Mouse (Mus musculus): ENCODE measurements around the gene Pwwp2b. TPM values are rescaled to one million over a fixed set of nuclear protein-coding genes. Genes with fewer than 3 reads are reported as not detected.

The Pwwp2b gene
- polyA plus RNA-seq, 1 experiment from 2014 or later: 10.0 TPM

DNA sequence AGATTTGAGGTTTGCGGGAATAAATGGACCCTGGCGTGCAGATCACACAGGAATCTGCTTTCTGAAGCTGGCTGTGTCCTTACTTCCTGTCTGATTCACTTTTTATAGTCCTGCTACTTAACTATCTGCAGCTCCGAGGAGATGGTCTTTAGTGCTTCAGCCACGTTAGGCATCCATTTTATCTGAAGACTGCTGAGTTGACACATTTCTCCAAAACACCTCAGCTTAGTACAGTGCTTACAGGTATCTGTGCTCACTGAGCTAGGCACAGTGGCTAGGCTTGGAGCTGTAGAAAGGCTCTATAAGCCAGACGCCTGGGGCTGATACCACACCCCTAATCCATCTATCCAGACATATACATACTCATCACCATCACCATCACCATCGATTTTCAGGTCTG lies 17.4 kb downstream of the Pwwp2b start:
- Histone ChIP-seq H3K36me3 (peaks cover 12% of the 10 kb centered on the region; the same call in 1 of the 2 replicates), H3K9me3 (0 out of 2 replicates have a peak, but pooled peaks cover 4% of the 10 kb centered on the region), H3K9ac (replicated peaks) (no peak overlapping the region), H3K4me1 (replicated peaks) (peaks cover 6% of the 10 kb centered on the region; the same call in 1 of the 2 replicates), H3K27ac (no peak overlapping the region), H3K27me3 (no peaks in the 10 kb centered on the region), H3K4me3 (replicated peaks) (no peak overlapping the region), H3K4me2 (no peak overlapping the region)
- ATAC-seq (ENCODE audit: insufficient number of reproducible peaks, insufficient read depth, low FRiP score, low TSS enrichment, low read depth): no peak
- WGBS: 66% methylated on average over 6 of the region's 6 CpGs

GRCm38 (mm10) chr7:139266431-139266830 lies 18.1 kb downstream of the Pwwp2b start:
- H3K4me1 ChIP-seq (replicated peaks): peaks cover 6% of the 10 kb centered on the region; the same call in 1 of the 2 replicates
- H3K27ac ChIP-seq: no peak overlapping the region
- no peaks in the 10 kb centered on the region for H3K27me3 ChIP-seq
- H3K9me3 ChIP-seq: 0 out of 2 replicates have a peak, but pooled peaks cover 1% of the 10 kb centered on the region
- no peak overlapping the region for H3K4me2 ChIP-seq
- no peak overlapping the region for H3K4me3 ChIP-seq (replicated peaks)
- H3K36me3 ChIP-seq: peaks cover 9% of the 10 kb centered on the region; the same call in 1 of the 2 replicates
- no peak for ATAC-seq (ENCODE audit: insufficient number of reproducible peaks, insufficient read depth, low FRiP score, low TSS enrichment, low read depth)
- no peak overlapping the region for H3K9ac ChIP-seq (replicated peaks)
- 81% methylated on average over 6 of the region's 6 CpGs for WGBS

DNA sequence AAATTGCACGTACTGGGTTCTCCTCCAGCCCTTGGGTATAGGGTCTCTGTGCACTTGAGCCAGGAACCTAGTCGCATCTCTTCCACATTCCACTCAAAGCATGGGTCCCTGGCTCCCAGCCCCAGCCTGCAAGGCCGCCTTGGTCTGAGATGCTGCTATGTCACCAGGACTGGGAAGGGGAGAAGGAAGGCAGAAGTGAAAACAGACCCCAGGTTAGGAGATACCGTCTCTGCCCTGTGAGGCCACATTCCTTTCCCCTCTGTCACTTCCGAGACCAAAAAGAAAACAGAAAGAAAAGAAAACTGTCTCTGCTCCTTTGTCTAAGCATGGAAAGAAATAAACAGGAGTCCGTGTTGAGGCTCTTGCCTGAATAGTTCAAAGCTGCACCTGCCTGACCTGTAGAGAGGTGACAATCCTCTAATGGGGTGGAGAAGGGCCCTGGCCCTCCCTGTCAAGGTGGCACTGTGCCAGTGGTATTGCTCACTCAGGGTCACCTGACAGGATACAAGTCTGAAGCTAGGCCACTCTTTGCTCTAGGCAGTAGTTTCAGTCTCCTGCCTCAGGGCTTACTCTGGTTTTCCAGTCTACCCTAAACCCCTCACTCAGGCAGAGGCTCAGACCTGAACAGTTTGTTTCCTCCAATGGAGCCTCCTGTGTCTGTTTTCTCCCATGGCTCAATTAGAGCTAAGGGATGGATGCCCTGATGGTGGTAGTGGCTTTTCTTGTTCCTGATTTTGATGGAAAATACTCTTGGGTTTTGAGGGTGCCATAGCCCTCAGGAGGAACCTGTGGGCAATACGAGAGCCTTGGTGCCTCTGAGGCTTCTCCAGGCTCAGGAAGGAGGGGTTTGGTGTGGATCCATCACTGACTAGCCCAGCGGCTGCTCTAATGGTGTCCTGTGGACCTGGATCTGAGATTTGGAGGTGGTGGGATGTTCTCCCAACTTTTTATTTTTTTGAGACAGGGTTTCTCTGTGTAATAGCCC lies 18.9 kb downstream of the Pwwp2b start:
- Histone ChIP-seq H3K4me1 (replicated peaks) (peaks cover 9% of the 10 kb centered on the region), H3K9me3 (no peaks in the 10 kb centered on the region), H3K36me3 (peaks cover 9% of the 10 kb centered on the region; the same call in 1 of the 2 replicates), H3K4me2 (no peak overlapping the region), H3K4me3 (replicated peaks) (no peak overlapping the region), H3K27ac (no peak overlapping the region), H3K27me3 (no peaks in the 10 kb centered on the region), H3K9ac (replicated peaks) (no peak overlapping the region)
- no peak for ATAC-seq (ENCODE audit: insufficient number of reproducible peaks, insufficient read depth, low FRiP score, low TSS enrichment, low read depth)
- 76% methylated on average over 8 of the region's 8 CpGs for WGBS

- H3K4me3 ChIP-seq (replicated peaks): no peak overlapping the region
- WGBS: 73% methylated on average over 1 of the region's 1 CpGs
- H3K9ac ChIP-seq (replicated peaks): no peak overlapping the region
- H3K4me2 ChIP-seq: no peak overlapping the region
- H3K4me1 ChIP-seq (replicated peaks): peaks cover 18% of the 10 kb centered on the region
- peaks cover 9% of the 10 kb centered on the region; the same call in 1 of the 2 replicates for H3K36me3 ChIP-seq
- H3K9me3 ChIP-seq: no peaks in the 10 kb centered on the region
- ATAC-seq (ENCODE audit: insufficient number of reproducible peaks, insufficient read depth, low FRiP score, low TSS enrichment, low read depth): no peak
- H3K27me3 ChIP-seq: no peaks in the 10 kb centered on the region
- no peak overlapping the region for H3K27ac ChIP-seq
These were observed 22.5 kb downstream of the Pwwp2b start for GRCm38 (mm10) chr7:139270738-139271137.

GRCm38 (mm10) chr7:139271871-139272270 lies 23.6 kb downstream of the Pwwp2b start:
- no peaks in the 10 kb centered on the region for H3K27me3 ChIP-seq
- H3K4me2 ChIP-seq: no peak overlapping the region
- 84% methylated on average over 5 of the region's 5 CpGs for WGBS
- H3K9ac ChIP-seq (replicated peaks): no peak overlapping the region
- H3K9me3 ChIP-seq: no peaks in the 10 kb centered on the region
- H3K36me3 ChIP-seq: peaks cover 6% of the 10 kb centered on the region; the same call in 1 of the 2 replicates
- ATAC-seq (ENCODE audit: insufficient number of reproducible peaks, insufficient read depth, low FRiP score, low TSS enrichment, low read depth): no peak
- H3K4me3 ChIP-seq (replicated peaks): no peak overlapping the region
- H3K27ac ChIP-seq: no peak overlapping the region
- H3K4me1 ChIP-seq (replicated peaks): peaks cover 18% of the 10 kb centered on the region

DNA sequence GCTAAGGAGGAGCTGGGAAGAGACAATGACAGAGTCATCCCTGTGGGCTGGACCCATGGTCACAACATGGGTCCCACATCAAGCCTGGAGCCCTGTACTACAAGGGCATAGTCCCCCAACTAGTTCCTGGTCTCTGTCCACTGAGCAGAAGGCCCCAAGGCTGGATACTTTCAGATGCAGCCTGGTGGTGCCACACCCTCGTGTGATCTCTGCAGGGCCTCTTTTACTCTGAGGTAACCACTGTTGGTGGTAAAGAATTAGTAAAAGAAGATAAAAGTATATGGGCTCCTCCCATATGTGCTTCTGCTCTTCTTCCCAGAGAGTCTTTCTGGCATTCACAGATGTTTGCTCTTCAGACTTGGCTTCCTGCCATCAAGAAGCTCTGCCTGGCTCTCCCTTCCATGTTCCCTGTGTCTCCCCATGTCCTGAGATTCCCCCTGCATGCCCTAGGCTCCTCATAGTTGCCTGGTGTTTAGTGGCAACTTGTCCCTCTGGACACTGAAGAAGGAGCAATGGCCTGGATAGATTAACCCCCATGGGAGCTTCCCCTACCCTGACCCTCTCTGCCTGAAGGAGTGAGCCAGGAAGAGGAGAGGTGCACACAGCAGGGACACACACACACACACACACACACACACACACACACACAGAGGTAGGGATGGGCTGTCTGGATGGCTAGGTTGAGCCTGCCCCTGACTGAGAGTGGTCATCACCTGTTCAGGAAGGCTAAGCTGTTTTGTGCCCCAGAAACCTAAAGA lies 24.5 kb downstream of the Pwwp2b start:
- Histone ChIP-seq H3K9ac (replicated peaks) (no peak overlapping the region), H3K4me2 (no peak overlapping the region), H3K4me3 (replicated peaks) (no peak overlapping the region), H3K27me3 (no peaks in the 10 kb centered on the region), H3K4me1 (replicated peaks) (peaks cover 18% of the 10 kb centered on the region), H3K27ac (0 out of 2 replicates have a peak overlapping the region, but pooled peaks have one; percentile 23), H3K36me3 (peaks cover 5% of the 10 kb centered on the region; the same call in 1 of the 2 replicates), H3K9me3 (no peaks in the 10 kb centered on the region)
- no peak for ATAC-seq (ENCODE audit: insufficient number of reproducible peaks, insufficient read depth, low FRiP score, low TSS enrichment, low read depth)
- 52% methylated on average over 1 of the region's 1 CpGs for WGBS

DNA sequence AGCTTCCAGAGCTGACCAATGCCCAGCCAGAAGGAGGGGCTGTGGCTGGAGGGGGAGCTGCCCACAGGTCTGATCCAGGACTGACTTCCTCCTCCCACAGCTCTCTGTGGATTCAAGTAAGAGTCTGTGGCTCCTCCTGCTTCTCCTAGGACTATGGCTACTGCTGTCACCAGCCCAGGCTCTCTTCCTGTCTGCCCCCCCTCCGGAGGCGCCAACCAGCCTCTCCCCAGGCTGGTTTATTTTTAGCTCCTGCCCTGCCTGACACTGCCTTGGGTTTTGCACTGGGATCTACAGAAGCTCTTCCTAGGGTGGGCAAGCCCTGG lies 25.1 kb downstream of the Pwwp2b start:
- H3K27ac ChIP-seq: peak overlapping the region; percentile 23; the same call in 1 of the 2 replicates
- ATAC-seq (ENCODE audit: insufficient number of reproducible peaks, insufficient read depth, low FRiP score, low TSS enrichment, low read depth): no peak
- no peak overlapping the region for H3K4me3 ChIP-seq (replicated peaks)
- no peak overlapping the region for H3K4me2 ChIP-seq
- H3K36me3 ChIP-seq: peaks cover 5% of the 10 kb centered on the region; the same call in 1 of the 2 replicates
- peaks cover 18% of the 10 kb centered on the region for H3K4me1 ChIP-seq (replicated peaks)
- H3K9ac ChIP-seq (replicated peaks): no peak overlapping the region
- WGBS: 69% methylated on average over 2 of the region's 2 CpGs
- no peaks in the 10 kb centered on the region for H3K27me3 ChIP-seq
- no peaks in the 10 kb centered on the region for H3K9me3 ChIP-seq

DNA sequence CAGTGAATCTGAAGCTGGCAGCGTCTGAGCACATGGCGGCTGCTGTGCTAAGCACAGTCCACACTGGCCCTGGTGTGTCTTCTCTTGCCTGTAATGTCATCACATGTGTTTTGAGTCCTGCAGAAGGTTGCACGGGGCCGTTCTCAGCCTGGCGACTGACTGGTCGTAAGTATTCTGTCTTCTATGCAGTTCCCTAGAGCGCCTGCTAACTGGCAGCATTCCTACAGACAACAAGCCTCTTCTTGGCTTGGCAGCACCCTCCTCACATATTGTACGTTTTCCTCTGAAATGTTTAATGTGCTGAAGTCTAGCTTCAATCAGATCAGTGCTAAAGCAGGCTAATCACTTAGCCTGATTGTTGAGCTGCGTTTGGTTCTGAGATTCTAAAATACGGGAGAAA lies 27.3 kb downstream of the Pwwp2b start:
- no peaks in the 10 kb centered on the region for H3K27me3 ChIP-seq
- peaks cover 18% of the 10 kb centered on the region for H3K4me1 ChIP-seq (replicated peaks)
- ATAC-seq (ENCODE audit: insufficient number of reproducible peaks, insufficient read depth, low FRiP score, low TSS enrichment, low read depth): no peak

DNA sequence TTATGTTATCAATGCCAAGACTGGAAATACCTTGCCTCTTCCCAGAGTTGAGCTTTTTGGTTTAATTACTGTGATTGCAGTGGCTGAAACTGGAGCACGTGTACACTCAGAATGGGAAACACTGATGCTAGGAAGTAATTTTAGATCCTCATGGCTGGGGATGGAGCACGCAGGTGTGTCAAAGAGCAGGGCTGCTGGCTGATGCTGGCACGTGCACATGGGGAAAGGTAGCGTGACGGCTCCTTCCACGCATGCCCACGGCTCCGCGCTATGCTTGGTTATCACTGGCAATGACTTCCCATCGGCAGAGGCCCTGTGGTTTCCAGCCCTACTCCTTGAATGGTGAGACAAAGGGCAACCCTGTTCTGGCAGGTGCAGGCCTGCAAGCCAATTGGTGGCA lies 27.9 kb downstream of the Pwwp2b start:
- 87% methylated on average over 10 of the region's 10 CpGs for WGBS
- Histone ChIP-seq H3K4me1 (replicated peaks) (peaks cover 18% of the 10 kb centered on the region), H3K27ac (no peak overlapping the region), H3K9me3 (no peaks in the 10 kb centered on the region), H3K36me3 (no peaks in the 10 kb centered on the region), H3K4me3 (replicated peaks) (no peak overlapping the region), H3K27me3 (no peaks in the 10 kb centered on the region; the same call in 1 of the 2 replicates), H3K9ac (replicated peaks) (no peak overlapping the region), H3K4me2 (no peak overlapping the region)
- no peak for ATAC-seq (ENCODE audit: insufficient number of reproducible peaks, insufficient read depth, low FRiP score, low TSS enrichment, low read depth)

More for the DNA sequence above, 27.3 kb downstream of the Pwwp2b start:
- Histone ChIP-seq H3K4me3 (replicated peaks) (no peak overlapping the region), H3K4me2 (no peak overlapping the region), H3K27ac (no peak overlapping the region), H3K9me3 (no peaks in the 10 kb centered on the region), H3K36me3 (no peaks in the 10 kb centered on the region), H3K9ac (replicated peaks) (no peak overlapping the region)
- 65% methylated on average over 10 of the region's 10 CpGs for WGBS

- Histone ChIP-seq H3K4me3 (replicated peaks) (no peak overlapping the region), H3K4me2 (no peak overlapping the region), H3K9me3 (no peaks in the 10 kb centered on the region), H3K4me1 (replicated peaks) (peaks cover 11% of the 10 kb centered on the region), H3K9ac (replicated peaks) (no peak overlapping the region), H3K27me3 (no peaks in the 10 kb centered on the region; the same call in 1 of the 2 replicates), H3K36me3 (no peaks in the 10 kb centered on the region), H3K27ac (no peak overlapping the region)
- no peak for ATAC-seq (ENCODE audit: insufficient number of reproducible peaks, insufficient read depth, low FRiP score, low TSS enrichment, low read depth)
- 82% methylated on average over 7 of the region's 7 CpGs for WGBS
These were observed 29.3 kb downstream of the Pwwp2b start for GRCm38 (mm10) chr7:139277536-139277935.

- Histone ChIP-seq H3K27ac (no peak overlapping the region), H3K9me3 (no peaks in the 10 kb centered on the region), H3K4me3 (replicated peaks) (no peak overlapping the region), H3K4me1 (replicated peaks) (no peaks in the 10 kb centered on the region), H3K9ac (replicated peaks) (no peak overlapping the region), H3K27me3 (no peaks in the 10 kb centered on the region; the same call in 1 of the 2 replicates), H3K36me3 (no peaks in the 10 kb centered on the region), H3K4me2 (no peak overlapping the region)
- 83% methylated on average over 5 of the region's 5 CpGs for WGBS
- no peak for ATAC-seq (ENCODE audit: insufficient number of reproducible peaks, insufficient read depth, low FRiP score, low TSS enrichment, low read depth)
These were observed 31.3 kb downstream of the Pwwp2b start for GRCm38 (mm10) chr7:139279571-139279970.

Measured in limb, embryonic 12.5 days (tissue).